Mouse (Mus musculus) adrenal gland, adult (tissue): ENCODE data around the gene C6.
A peak's percentile ranks its signal among the peaks of the same experiment; 100 is the strongest.

ENCODE experiments used
- DNase-seq, 2 experiments: peaks; one replicate each; pipeline ENCODE4 v3.0.0; 2022 to 2023; ENCODE audit warnings: low spot score in 1 of 2; ENCODE audit not compliant: inconsistent age in 2 of 2

The C6 gene

GRCm38 (mm10) chr15:4726830-4727310 is at the start of gene C6:
Gene C6 (plus strand): TSS chr15:4727175.
- DNase-seq: no peak

- no peak for DNase-seq
These were observed 29.4 kb upstream of the C6 start for GRCm38 (mm10) chr15:4697604-4698003.

- peak in 1 of 2 experiments; percentile 29 for DNase-seq
These were observed 7.2 kb downstream of the C6 start for GRCm38 (mm10) chr15:4734150-4734549.

- no peak for DNase-seq
These were observed 8.1 kb downstream of the C6 start for GRCm38 (mm10) chr15:4734996-4735609.

GRCm38 (mm10) chr15:4747656-4748055 is 20.7 kb downstream of the C6 start:
- DNase-seq: no peak

GRCm38 (mm10) chr15:4790378-4790777 is 63.4 kb downstream of the C6 start:
- DNase-seq: no peak

- no peak for DNase-seq
These were observed 69.9 kb downstream of the C6 start for GRCm38 (mm10) chr15:4796861-4797260.

GRCm38 (mm10) chr15:4804256-4804655 is 77.3 kb downstream of the C6 start:
- DNase-seq: no peak

GRCm38 (mm10) chr15:4808131-4808530 is 81.2 kb downstream of the C6 start:
- no peak for DNase-seq

GRCm38 (mm10) chr15:4814976-4815375 is 88.0 kb downstream of the C6 start:
- DNase-seq: no peak

- no peak for DNase-seq
These were observed 88.7 kb downstream of the C6 start for GRCm38 (mm10) chr15:4815711-4816110.

GRCm38 (mm10) chr15:4816752-4817493 is 89.9 kb downstream of the C6 start:
- DNase-seq: peak in 1 of 2 experiments; percentile 29

GRCm38 (mm10) chr15:4818437-4818836 is 91.5 kb downstream of the C6 start:
- DNase-seq: no peak

GRCm38 (mm10) chr15:4821161-4821560 is 94.2 kb downstream of the C6 start:
- DNase-seq: no peak

- no peak for DNase-seq
These were observed 94.8 kb downstream of the C6 start for GRCm38 (mm10) chr15:4821824-4822223.

GRCm38 (mm10) chr15:4827736-4828135 is 100.8 kb downstream of the C6 start:
- DNase-seq: no peak

GRCm38 (mm10) chr15:4836354-4836753 is 109.4 kb downstream of the C6 start:
- no peak for DNase-seq

GRCm38 (mm10) chr15:4850015-4850414 is 123.0 kb downstream of the C6 start:
- DNase-seq: peak in 1 of 2 experiments; percentile 8
